Mouse (Mus musculus): Measurements from ENCODE around the gene Cpped1. TPM values are rescaled to one million over a fixed set of nuclear protein-coding genes. Genes with fewer than 3 reads are reported as not detected.

The Cpped1 gene
- polyA plus RNA-seq, 1 experiment from 2014 or later: 9.8 TPM

GRCm38 (mm10) chr16:11890186-11890585 is 19.1 kb downstream of the Cpped1 start:
- Histone ChIP-seq H3K4me1 (replicated peaks) (no peaks in the 10 kb centered on the region), H3K36me3 (peaks cover 27% of the 10 kb centered on the region), H3K4me2 (no peak overlapping the region), H3K27me3 (no peaks in the 10 kb centered on the region), H3K4me3 (replicated peaks) (no peak overlapping the region), H3K27ac (no peak overlapping the region), H3K9me3 (replicated peaks) (no peaks in the 10 kb centered on the region), H3K9ac (no peak overlapping the region)
- ATAC-seq (ENCODE audit: low read depth) (no peak), DNase-seq (no peak)
- WGBS (ENCODE audit: insufficient replicate concordance): 75% methylated on average over 3 of the region's 3 CpGs

GRCm38 (mm10) chr16:11889741-11890140 is 19.5 kb downstream of the Cpped1 start:
- WGBS (ENCODE audit: insufficient replicate concordance): 64% methylated on average over 3 of the region's 3 CpGs
- Histone ChIP-seq H3K27me3 (no peaks in the 10 kb centered on the region), H3K9me3 (replicated peaks) (no peaks in the 10 kb centered on the region), H3K4me3 (replicated peaks) (no peak overlapping the region), H3K4me1 (replicated peaks) (no peaks in the 10 kb centered on the region), H3K36me3 (peaks cover 30% of the 10 kb centered on the region), H3K27ac (no peak overlapping the region), H3K4me2 (no peak overlapping the region), H3K9ac (no peak overlapping the region)
- DNase-seq (no peak), ATAC-seq (ENCODE audit: low read depth) (no peak)

DNA sequence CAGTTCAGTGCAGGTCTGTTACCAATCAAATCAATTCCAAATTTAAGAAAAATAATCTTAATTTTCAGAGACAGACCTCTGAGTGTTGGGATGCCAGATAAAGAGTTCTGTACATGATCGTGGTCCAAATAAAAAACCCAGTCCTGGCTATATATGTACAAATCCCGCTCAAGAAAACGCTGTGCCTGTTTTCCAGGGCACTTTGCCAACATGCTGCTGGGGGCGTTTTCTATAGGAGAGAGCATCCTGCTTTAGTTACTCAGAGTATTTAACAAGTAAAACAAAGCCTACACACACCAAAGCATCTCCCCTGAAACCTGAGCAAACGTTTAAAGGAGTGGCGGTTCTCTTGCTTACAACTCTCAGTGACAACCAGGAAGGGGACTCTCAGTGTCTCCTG is 27.4 kb downstream of the Cpped1 start:
- no peaks in the 10 kb centered on the region for H3K4me1 ChIP-seq (replicated peaks)
- no peak for ATAC-seq (ENCODE audit: low read depth)
- no peaks in the 10 kb centered on the region for H3K9me3 ChIP-seq (replicated peaks)
- H3K36me3 ChIP-seq: peaks cover 40% of the 10 kb centered on the region
- DNase-seq: no peak
- no peaks in the 10 kb centered on the region for H3K27me3 ChIP-seq
- H3K27ac ChIP-seq: no peak overlapping the region
- 66% methylated on average over 6 of the region's 6 CpGs for WGBS (ENCODE audit: insufficient replicate concordance)
- H3K4me3 ChIP-seq (replicated peaks): no peak overlapping the region
- no peak overlapping the region for H3K4me2 ChIP-seq
- H3K9ac ChIP-seq: no peak overlapping the region

DNA sequence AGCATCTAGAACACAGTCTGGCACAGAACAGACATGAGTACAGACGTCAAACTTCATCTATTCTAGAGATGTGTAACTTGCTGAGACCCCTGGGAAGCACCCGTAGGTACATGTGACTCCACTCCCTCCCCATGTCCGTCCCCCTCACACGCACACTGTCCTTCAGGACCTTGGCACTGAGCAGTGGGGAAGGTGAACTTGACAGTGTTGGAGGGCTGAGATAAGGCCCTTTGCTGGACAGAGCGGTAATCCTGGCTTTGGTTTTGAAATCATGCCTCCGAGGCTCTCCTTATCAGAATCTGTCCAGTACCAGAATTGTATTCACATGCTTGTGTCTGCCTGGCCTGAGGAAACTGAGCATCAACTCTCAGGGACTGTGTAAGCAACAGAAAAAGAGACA is 28.8 kb downstream of the Cpped1 start:
- no peak overlapping the region for H3K9ac ChIP-seq
- no peak for DNase-seq
- H3K27me3 ChIP-seq: no peaks in the 10 kb centered on the region
- no peak overlapping the region for H3K27ac ChIP-seq
- no peak overlapping the region for H3K4me2 ChIP-seq
- no peak for ATAC-seq (ENCODE audit: low read depth)
- no peak overlapping the region for H3K4me3 ChIP-seq (replicated peaks)
- H3K9me3 ChIP-seq (replicated peaks): no peaks in the 10 kb centered on the region
- WGBS (ENCODE audit: insufficient replicate concordance): 54% methylated on average over 6 of the region's 6 CpGs
- peaks cover 32% of the 10 kb centered on the region for H3K36me3 ChIP-seq
- no peaks in the 10 kb centered on the region for H3K4me1 ChIP-seq (replicated peaks)

GRCm38 (mm10) chr16:11879196-11879595 is 30.0 kb downstream of the Cpped1 start:
- H3K4me2 ChIP-seq: no peak overlapping the region
- DNase-seq (no peak), ATAC-seq (ENCODE audit: low read depth) (no peak)
- no peaks in the 10 kb centered on the region for H3K27me3 ChIP-seq
- 84% methylated on average over 6 of the region's 6 CpGs for WGBS (ENCODE audit: insufficient replicate concordance)
- H3K9ac ChIP-seq: no peak overlapping the region
- H3K4me1 ChIP-seq (replicated peaks): no peaks in the 10 kb centered on the region
- H3K36me3 ChIP-seq: peaks cover 21% of the 10 kb centered on the region
- no peak overlapping the region for H3K4me3 ChIP-seq (replicated peaks)
- no peaks in the 10 kb centered on the region for H3K9me3 ChIP-seq (replicated peaks)
- no peak overlapping the region for H3K27ac ChIP-seq

DNA sequence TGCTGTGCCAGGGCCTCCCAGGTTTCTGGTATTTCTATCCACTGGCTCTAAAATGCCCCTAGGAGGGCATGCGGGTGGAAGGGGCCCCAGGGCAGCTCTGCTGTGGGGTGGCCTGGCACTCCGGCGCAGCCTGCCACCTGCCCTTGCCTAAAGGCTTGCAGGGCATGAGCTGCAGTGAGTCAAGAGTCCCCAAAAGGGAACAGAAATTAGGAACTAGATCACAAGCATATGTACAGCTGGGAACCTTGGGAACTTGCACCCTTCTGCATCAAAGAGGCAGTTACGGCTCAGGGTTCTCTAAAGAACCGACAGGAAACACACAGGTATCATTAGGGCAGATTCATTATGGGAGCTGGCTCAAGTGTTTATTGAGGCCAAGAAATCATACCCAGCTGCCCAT is 34.0 kb downstream of the Cpped1 start:
- DNase-seq (no peak), ATAC-seq (ENCODE audit: low read depth) (no peak)
- Histone ChIP-seq H3K4me3 (replicated peaks) (no peak overlapping the region), H3K27me3 (no peaks in the 10 kb centered on the region), H3K4me2 (no peak overlapping the region), H3K9me3 (replicated peaks) (no peaks in the 10 kb centered on the region), H3K27ac (no peak overlapping the region), H3K9ac (no peak overlapping the region), H3K4me1 (replicated peaks) (no peaks in the 10 kb centered on the region), H3K36me3 (peaks cover 23% of the 10 kb centered on the region)
- WGBS (ENCODE audit: insufficient replicate concordance): 79% methylated on average over 5 of the region's 5 CpGs

DNA sequence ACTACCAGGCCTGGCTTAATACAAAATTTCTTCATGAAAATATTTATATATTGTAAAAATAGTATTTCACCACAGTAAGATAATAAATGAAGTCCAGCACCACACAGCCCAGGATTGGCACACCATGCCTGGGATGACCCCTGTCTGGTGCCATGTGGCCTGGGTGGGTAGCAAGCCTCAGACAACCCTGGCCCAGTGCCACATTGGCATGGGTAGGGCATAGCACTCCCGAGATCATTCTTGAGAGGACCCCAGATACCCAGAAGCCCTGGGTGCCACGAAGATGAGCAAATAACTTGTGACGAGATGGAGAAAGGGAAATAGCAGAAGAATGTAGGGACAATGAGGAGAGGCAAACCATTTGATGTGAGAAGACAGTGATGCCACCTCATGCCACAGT is 36.0 kb downstream of the Cpped1 start:
- H3K36me3 ChIP-seq: peaks cover 20% of the 10 kb centered on the region
- H3K9me3 ChIP-seq (replicated peaks): no peaks in the 10 kb centered on the region
- no peak overlapping the region for H3K27ac ChIP-seq
- H3K9ac ChIP-seq: no peak overlapping the region
- 0 out of 2 replicates have a peak, but pooled peaks cover 3% of the 10 kb centered on the region for H3K4me1 ChIP-seq (replicated peaks)
- no peak for ATAC-seq (ENCODE audit: low read depth)
- no peaks in the 10 kb centered on the region for H3K27me3 ChIP-seq
- no peak overlapping the region for H3K4me2 ChIP-seq
- no peak for DNase-seq
- H3K4me3 ChIP-seq (replicated peaks): no peak overlapping the region
- 58% methylated on average over 3 of the region's 3 CpGs for WGBS (ENCODE audit: insufficient replicate concordance)

- Histone ChIP-seq H3K4me3 (replicated peaks) (no peak overlapping the region), H3K9me3 (replicated peaks) (no peaks in the 10 kb centered on the region), H3K9ac (no peak overlapping the region), H3K36me3 (peaks cover 8% of the 10 kb centered on the region), H3K4me1 (replicated peaks) (0 out of 2 replicates have a peak, but pooled peaks cover 3% of the 10 kb centered on the region), H3K4me2 (no peak overlapping the region), H3K27me3 (no peaks in the 10 kb centered on the region), H3K27ac (no peak overlapping the region)
- no peak for ATAC-seq (ENCODE audit: low read depth)
- no peak for DNase-seq
- 62% methylated on average over 3 of the region's 3 CpGs for WGBS (ENCODE audit: insufficient replicate concordance)
Observed at GRCm38 (mm10) chr16:11868486-11868885, 40.8 kb downstream of the Cpped1 start.

- Histone ChIP-seq H3K9ac (no peak overlapping the region), H3K36me3 (peaks cover 4% of the 10 kb centered on the region; the same call in 1 of the 2 replicates), H3K4me1 (replicated peaks) (no peaks in the 10 kb centered on the region), H3K9me3 (replicated peaks) (no peaks in the 10 kb centered on the region), H3K4me2 (no peak overlapping the region), H3K4me3 (replicated peaks) (no peak overlapping the region), H3K27ac (no peak overlapping the region), H3K27me3 (no peaks in the 10 kb centered on the region)
- DNase-seq: no peak
- no peak for ATAC-seq (ENCODE audit: low read depth)
- 70% methylated on average over 8 of the region's 8 CpGs for WGBS (ENCODE audit: insufficient replicate concordance)
Observed at GRCm38 (mm10) chr16:11852716-11853605, 56.3 kb downstream of the Cpped1 start.

DNA sequence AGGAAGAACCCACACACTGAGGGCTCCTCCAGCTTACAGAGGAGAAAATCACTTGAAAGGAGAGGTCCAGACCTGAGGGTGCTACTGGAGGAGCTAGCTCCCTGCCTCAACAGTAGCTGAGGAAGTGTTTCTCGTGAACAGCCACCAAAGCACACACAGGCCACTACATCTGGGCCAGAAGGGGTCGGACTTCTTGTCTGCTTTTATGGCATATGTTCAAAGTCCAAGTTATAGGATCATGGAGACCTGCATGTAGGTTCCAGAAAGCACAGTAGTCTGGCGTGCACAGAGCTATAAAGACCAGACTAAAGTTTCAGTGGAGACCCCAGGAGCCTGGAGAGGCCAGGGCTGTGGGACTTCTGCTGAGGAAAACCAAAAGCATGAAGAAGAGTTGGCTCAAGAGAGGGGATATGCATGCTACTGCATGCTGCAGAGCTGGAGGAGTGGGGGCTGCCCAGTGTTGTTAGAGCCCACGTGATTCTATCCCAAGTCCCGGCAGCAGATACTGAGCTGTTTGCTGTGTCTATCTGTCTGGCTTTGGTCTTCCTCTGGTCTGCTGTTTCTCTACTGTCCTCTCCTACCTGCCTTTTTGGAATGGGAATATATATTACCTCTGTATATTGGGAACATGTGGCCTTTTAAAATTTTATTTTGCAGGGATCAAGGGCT is 60.1 kb downstream of the Cpped1 start:
- DNase-seq (no peak), ATAC-seq (ENCODE audit: low read depth) (no peak)
- Histone ChIP-seq H3K9ac (no peak overlapping the region), H3K4me2 (no peak overlapping the region), H3K4me3 (replicated peaks) (no peak overlapping the region), H3K4me1 (replicated peaks) (no peaks in the 10 kb centered on the region), H3K27ac (no peak overlapping the region), H3K9me3 (replicated peaks) (no peaks in the 10 kb centered on the region), H3K27me3 (no peaks in the 10 kb centered on the region), H3K36me3 (peaks cover 4% of the 10 kb centered on the region; the same call in 1 of the 2 replicates)
- WGBS (ENCODE audit: insufficient replicate concordance): 59% methylated on average over 5 of the region's 5 CpGs

DNA sequence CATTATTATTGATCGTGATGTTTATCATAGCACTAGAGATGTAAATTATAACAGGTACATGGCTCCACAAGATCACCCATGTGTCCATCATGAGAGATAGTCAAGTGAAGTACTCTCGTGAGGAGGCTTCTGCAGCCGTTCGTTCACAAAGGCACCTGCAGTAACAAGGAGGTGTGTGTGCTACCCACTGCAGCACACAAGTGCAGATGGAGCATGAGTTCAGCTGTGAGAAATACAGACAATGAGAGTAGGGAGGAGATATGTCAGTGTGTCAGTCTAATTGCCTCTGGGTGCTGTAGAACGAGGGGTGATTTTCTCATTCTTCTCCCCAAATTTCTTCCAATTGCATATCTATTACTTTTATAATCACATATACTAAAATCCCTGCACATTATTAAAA is 63.9 kb downstream of the Cpped1 start:
- H3K4me3 ChIP-seq (replicated peaks): no peak overlapping the region
- no peak overlapping the region for H3K27ac ChIP-seq
- ATAC-seq (ENCODE audit: low read depth) (no peak), DNase-seq (no peak)
- H3K36me3 ChIP-seq: no peaks in the 10 kb centered on the region
- 76% methylated on average over 5 of the region's 5 CpGs for WGBS (ENCODE audit: insufficient replicate concordance)
- no peak overlapping the region for H3K4me2 ChIP-seq
- H3K4me1 ChIP-seq (replicated peaks): no peaks in the 10 kb centered on the region
- H3K9ac ChIP-seq: no peak overlapping the region
- H3K27me3 ChIP-seq: no peaks in the 10 kb centered on the region
- no peaks in the 10 kb centered on the region for H3K9me3 ChIP-seq (replicated peaks)

All from liver, embryonic 13.5 days (tissue).